Mouse (Mus musculus) heart, postnatal 36 days (tissue): ENCODE data around the gene Padi6. TPM values are rescaled to one million over a fixed set of nuclear protein-coding genes. Genes with fewer than 3 reads are reported as not detected.

ENCODE experiments used
- DNase-seq, 2 experiments: peaks; one replicate each; pipeline ENCODE4 v3.0.0; 2021 to 2022
- intact Hi-C: fragments of 180-260 bp; cut with DNase I; formaldehyde crosslinking; loops from one replicate; pipeline ENCODE4 v1.15.1; 2025
- microRNA-seq, 2 experiments: library from miRNA; unstranded; fragments of <30 nt; microRNA quantifications; one replicate each; pipeline ENCODE4 v1.2.0; 2021; ENCODE audit warnings: borderline number of aligned reads in 2 of 2
- total RNA-seq, 2 experiments: library from RNA; stranded (reverse); gene quantifications; 2 replicates each; pipeline ENCODE4 v1.2.3; 2021

The Padi6 gene
- total RNA-seq, 2 experiments from 2014 or later = not detected

GRCm38 (mm10) chr4:140689873-140690655, 52.4 kb downstream of the Padi6 start:
- no peak for DNase-seq
- intact Hi-C loops = no loop called here

GRCm38 (mm10) chr4:140688826-140689425, 53.5 kb downstream of the Padi6 start:
- intact Hi-C loops = no loop called here
- DNase-seq = no peak

- no peak for DNase-seq
- intact Hi-C loops = no loop called here
These were observed 54.2 kb downstream of the Padi6 start for GRCm38 (mm10) chr4:140688044-140688825.

GRCm38 (mm10) chr4:140684881-140685303, 57.6 kb downstream of the Padi6 start:
- DNase-seq = no peak
- intact Hi-C loops = loop anchor here (5.0 kb wide), 1 partner anchor 217 kb away; no protein-coding TSS in a partner anchor

- DNase-seq = peak; percentile 64 to 74
- intact Hi-C loops = loop anchor here (5.0 kb wide), 1 partner anchor 218 kb away; no protein-coding TSS in a partner anchor
These were observed 58.1 kb downstream of the Padi6 start for GRCm38 (mm10) chr4:140684141-140684871.

GRCm38 (mm10) chr4:140683608-140684007, 58.8 kb downstream of the Padi6 start:
- no peak for DNase-seq
- intact Hi-C loops = loop anchor here (5.0 kb wide), 1 partner anchor 219 kb away; no protein-coding TSS in a partner anchor

GRCm38 (mm10) chr4:140680731-140681397, 61.6 kb downstream of the Padi6 start:
- DNase-seq = no peak
- intact Hi-C loops = loop anchor here (2.0 to 5.0 kb wide), 2 partner anchors 20 to 221 kb away; partner anchors contain the start of gene Rcc2

GRCm38 (mm10) chr4:140679723-140680380, 62.6 kb downstream of the Padi6 start:
- peak; percentile 79 to 84 for DNase-seq
- intact Hi-C loops = loop anchor here (1.0 to 10.0 kb wide), 5 partner anchors 21 to 803 kb away; partner anchors contain the start of gene Rcc2

GRCm38 (mm10) chr4:140679038-140679437, 63.4 kb downstream of the Padi6 start:
- intact Hi-C loops = loop anchor here (1.0 to 10.0 kb wide), 3 partner anchors 35 to 802 kb away; no protein-coding TSS in a partner anchor
- DNase-seq = peak in 1 of 2 experiments; percentile 40

Small RNAs within 50 kb of the gene (microRNA-seq; reads per million reads assigned to microRNA genes)
- gene Gm23045 = 0 reads per million in 2 experiments
- 0 reads per million in 2 experiments for gene Gm25951

Other genes starting within 250 kb of the Padi6 start
- gene Arhgef10l, start 76.6 kb downstream of the Padi6 start, total RNA-seq = 10 to 100 TPM; 62.5 to 65.0 TPM
- 10 to 100 TPM; 14.0 to 14.8 TPM for gene Rcc2, start 42.1 kb downstream of the Padi6 start, total RNA-seq
- under 1 TPM; 0.60 to 0.86 TPM for gene Padi4, start 31.6 kb upstream of the Padi6 start, total RNA-seq
- under 1 TPM; 0.14 to 0.19 TPM for gene Padi3, start 68.0 kb upstream of the Padi6 start, total RNA-seq
- gene Padi1, start 103.1 kb upstream of the Padi6 start, total RNA-seq = not detected
- gene Padi2, start 163.7 kb upstream of the Padi6 start, total RNA-seq = 1 to 10 TPM in 1 of 2 experiments, under 1 TPM in 1; 0.56 to 1.0 TPM
- 1,000 to 10,000 TPM; 1,261 to 1,268 TPM for gene Sdhb, start 218.6 kb upstream of the Padi6 start, total RNA-seq
- gene Atp13a2, start 244.2 kb upstream of the Padi6 start, total RNA-seq = 10 to 100 TPM; 16.5 to 17.3 TPM